Mouse (Mus musculus): ENCODE measurements at regions not wholly inside any gene's neighbourhood (a gene's known extent, or its start where the extent isn't known, plus 50 kb on each side); places are given as distances from the start of the nearest gene placed in this dataset.

DNA sequence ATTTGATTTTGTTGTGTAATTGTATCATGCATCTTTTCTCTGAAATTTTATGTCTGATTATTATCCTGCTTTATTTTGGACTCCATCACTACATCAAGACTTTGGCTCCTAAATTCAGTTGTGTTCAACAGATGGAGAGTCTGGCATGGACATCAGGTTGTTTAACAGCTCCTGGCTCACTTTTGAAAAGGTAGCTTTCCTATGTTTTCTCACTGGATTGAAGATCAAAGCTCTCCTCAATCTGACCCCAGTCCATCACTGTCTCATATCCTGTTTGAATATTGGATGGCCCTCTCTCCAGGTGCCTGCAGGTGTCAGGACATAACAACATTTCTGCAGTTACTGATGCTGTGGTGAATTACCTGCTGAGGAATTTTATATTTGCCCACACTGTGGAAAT lies 265.8 kb upstream of the Cntnap2 start:
- Histone ChIP-seq H3K27ac (no peak overlapping the region), H3K9ac (no peak overlapping the region), H3K4me3 (replicated peaks; ENCODE audit: low read length) (no peak overlapping the region), H3K27me3 (ENCODE audit: control insufficient read depth, insufficient read depth, low read length) (no peaks in the 10 kb centered on the region), H3K36me3 (replicated peaks; ENCODE audit: control insufficient read depth, insufficient read depth) (no peaks in the 10 kb centered on the region), H3K9me3 (ENCODE audit: control insufficient read depth, low read length) (peaks cover 8% of the 10 kb centered on the region; the same call in 1 of the 2 replicates), H3K4me1 (replicated peaks; ENCODE audit: control insufficient read depth, insufficient read depth, low read length) (no peaks in the 10 kb centered on the region), H3K4me2 (replicated peaks) (no peak overlapping the region)
- no peak for DNase-seq (ENCODE audit: low spot score)
- ATAC-seq (ENCODE audit: low FRiP score): no peak

DNA sequence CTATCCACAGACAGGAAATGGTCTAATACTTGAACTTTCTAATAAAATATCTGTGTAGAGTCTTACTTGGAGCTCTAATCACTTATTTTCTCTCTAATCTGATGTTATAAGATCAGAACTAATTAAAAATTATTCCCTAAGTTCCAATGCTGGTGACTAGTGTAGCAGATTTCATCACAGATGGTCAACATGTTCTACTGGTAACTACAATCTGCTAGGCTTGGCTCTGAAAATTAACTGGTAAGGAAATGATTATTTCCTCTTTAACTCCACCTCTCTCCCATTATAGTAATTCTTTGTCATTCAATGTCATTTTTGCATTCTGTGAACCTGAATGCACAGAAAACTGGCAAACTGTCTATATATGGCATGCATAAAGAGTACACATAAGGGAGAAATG lies 243.8 kb upstream of the Cntnap2 start:
- Histone ChIP-seq H3K9me3 (ENCODE audit: control insufficient read depth, low read length) (no peaks in the 10 kb centered on the region), H3K27ac (no peak overlapping the region), H3K27me3 (ENCODE audit: control insufficient read depth, insufficient read depth, low read length) (no peaks in the 10 kb centered on the region), H3K4me2 (replicated peaks) (no peak overlapping the region), H3K4me3 (replicated peaks; ENCODE audit: low read length) (no peak overlapping the region), H3K36me3 (replicated peaks; ENCODE audit: control insufficient read depth, insufficient read depth) (no peaks in the 10 kb centered on the region), H3K9ac (no peak overlapping the region), H3K4me1 (replicated peaks; ENCODE audit: control insufficient read depth, insufficient read depth, low read length) (no peaks in the 10 kb centered on the region)
- ATAC-seq (ENCODE audit: low FRiP score): no peak
- DNase-seq (ENCODE audit: low spot score): no peak

DNA sequence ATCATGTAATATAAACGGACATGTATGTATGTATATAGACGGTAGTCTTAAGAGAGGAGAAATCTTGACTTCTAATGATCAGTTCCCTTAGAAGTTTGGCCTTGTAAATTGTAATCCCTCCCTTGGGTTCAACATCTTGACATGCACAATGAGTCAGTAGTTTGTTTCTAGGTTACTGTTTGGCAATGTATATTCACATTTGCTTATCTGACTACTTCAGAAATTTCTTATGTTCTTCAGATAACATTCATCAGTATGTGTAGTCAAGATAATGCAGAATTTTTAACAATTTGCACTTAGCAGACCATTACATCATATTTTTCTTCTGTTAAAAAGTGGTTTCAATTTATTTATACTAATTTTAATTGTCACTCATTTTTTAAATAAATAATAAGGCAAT lies 215.0 kb upstream of the Cntnap2 start:
- 96% methylated on average over 2 of the region's 2 CpGs for WGBS
- no peak for DNase-seq (ENCODE audit: low spot score)
- Histone ChIP-seq H3K9me3 (ENCODE audit: control insufficient read depth, low read length) (no peaks in the 10 kb centered on the region), H3K27ac (no peak overlapping the region), H3K4me2 (replicated peaks) (no peak overlapping the region), H3K27me3 (ENCODE audit: control insufficient read depth, insufficient read depth, low read length) (no peaks in the 10 kb centered on the region), H3K4me3 (replicated peaks; ENCODE audit: low read length) (no peak overlapping the region), H3K9ac (no peak overlapping the region), H3K4me1 (replicated peaks; ENCODE audit: control insufficient read depth, insufficient read depth, low read length) (no peaks in the 10 kb centered on the region), H3K36me3 (replicated peaks; ENCODE audit: control insufficient read depth, insufficient read depth) (no peaks in the 10 kb centered on the region)
- ATAC-seq (ENCODE audit: low FRiP score): no peak

DNA sequence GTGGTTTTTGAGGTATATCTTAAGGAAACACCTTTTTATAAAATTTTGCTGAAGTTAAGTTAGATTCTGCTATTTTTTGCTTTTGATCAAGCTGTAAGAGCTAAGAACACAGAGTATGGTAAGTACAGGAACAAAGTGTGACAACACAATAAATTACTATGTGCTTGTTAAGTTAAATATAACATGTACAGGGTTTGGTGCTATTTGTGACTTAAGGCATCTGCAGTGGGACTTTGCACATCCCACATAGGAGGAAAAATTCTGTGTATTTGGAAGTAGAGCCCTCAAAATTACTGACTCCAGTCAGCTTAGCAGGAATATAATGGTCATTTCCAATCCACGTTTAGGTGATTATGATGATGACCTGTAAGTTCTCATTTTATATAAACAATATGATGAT lies 209.7 kb upstream of the Cntnap2 start:
- WGBS: 92% methylated on average over 1 of the region's 1 CpGs
- no peak overlapping the region for H3K9ac ChIP-seq
- ATAC-seq (ENCODE audit: low FRiP score) (no peak), DNase-seq (ENCODE audit: low spot score) (no peak)
- H3K9me3 ChIP-seq (ENCODE audit: control insufficient read depth, low read length): no peaks in the 10 kb centered on the region
- no peak overlapping the region for H3K4me3 ChIP-seq (replicated peaks; ENCODE audit: low read length)
- no peaks in the 10 kb centered on the region for H3K4me1 ChIP-seq (replicated peaks; ENCODE audit: control insufficient read depth, insufficient read depth, low read length)
- H3K27ac ChIP-seq: no peak overlapping the region
- no peaks in the 10 kb centered on the region for H3K27me3 ChIP-seq (ENCODE audit: control insufficient read depth, insufficient read depth, low read length)
- no peaks in the 10 kb centered on the region for H3K36me3 ChIP-seq (replicated peaks; ENCODE audit: control insufficient read depth, insufficient read depth)
- H3K4me2 ChIP-seq (replicated peaks): no peak overlapping the region

DNA sequence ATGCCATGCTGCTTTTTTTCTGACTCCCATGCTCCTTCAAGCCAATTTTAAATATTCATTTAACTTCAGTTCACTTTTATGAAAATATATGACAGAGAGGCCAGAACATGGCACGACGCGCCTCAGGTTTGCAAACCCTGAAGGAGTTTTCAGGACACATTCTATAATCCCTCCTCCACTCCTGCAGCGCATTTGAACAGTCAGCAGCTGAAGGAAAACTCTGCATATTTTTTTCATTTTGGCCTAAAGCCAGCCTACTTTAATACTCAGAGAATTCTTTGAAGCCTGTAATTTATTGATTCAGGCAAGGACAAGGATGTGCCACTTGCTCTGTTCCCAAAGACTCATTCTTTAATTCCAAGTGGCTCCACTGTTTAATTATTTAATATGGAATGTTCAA lies 208.3 kb upstream of the Cntnap2 start:
- no peak overlapping the region for H3K27ac ChIP-seq
- H3K9me3 ChIP-seq (ENCODE audit: control insufficient read depth, low read length): no peaks in the 10 kb centered on the region
- WGBS: 87% methylated on average over 4 of the region's 4 CpGs
- H3K4me3 ChIP-seq (replicated peaks; ENCODE audit: low read length): no peak overlapping the region
- ATAC-seq (ENCODE audit: low FRiP score) (no peak), DNase-seq (ENCODE audit: low spot score) (peak; percentile 34)
- no peaks in the 10 kb centered on the region for H3K4me1 ChIP-seq (replicated peaks; ENCODE audit: control insufficient read depth, insufficient read depth, low read length)
- H3K36me3 ChIP-seq (replicated peaks; ENCODE audit: control insufficient read depth, insufficient read depth): no peaks in the 10 kb centered on the region
- no peak overlapping the region for H3K9ac ChIP-seq
- H3K4me2 ChIP-seq (replicated peaks): no peak overlapping the region
- H3K27me3 ChIP-seq (ENCODE audit: control insufficient read depth, insufficient read depth, low read length): no peaks in the 10 kb centered on the region

DNA sequence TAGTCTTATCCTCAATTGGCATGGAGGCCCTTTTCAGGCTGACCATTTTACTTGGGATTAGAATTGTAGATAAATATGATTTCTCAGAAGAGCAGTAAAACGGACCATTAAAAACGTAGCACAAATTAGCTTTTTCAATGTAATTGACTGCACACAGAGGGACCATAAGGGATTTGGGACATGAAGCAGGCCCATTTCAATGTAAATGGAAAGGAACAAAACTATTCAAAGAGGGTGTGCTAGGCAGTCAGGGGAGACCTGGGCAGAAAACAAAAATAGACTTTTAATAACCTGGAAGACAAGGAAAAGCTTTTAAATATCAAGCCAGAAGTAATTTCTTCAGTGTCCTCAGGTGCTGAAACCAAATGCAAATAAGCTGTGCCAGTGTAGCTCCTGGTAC lies 158.9 kb upstream of the Cntnap2 start:
- Histone ChIP-seq H3K9me3 (ENCODE audit: control insufficient read depth, low read length) (no peaks in the 10 kb centered on the region), H3K27ac (no peak overlapping the region), H3K9ac (no peak overlapping the region), H3K4me2 (replicated peaks) (no peak overlapping the region), H3K27me3 (ENCODE audit: control insufficient read depth, insufficient read depth, low read length) (no peaks in the 10 kb centered on the region), H3K4me1 (replicated peaks; ENCODE audit: control insufficient read depth, insufficient read depth, low read length) (no peaks in the 10 kb centered on the region), H3K36me3 (replicated peaks; ENCODE audit: control insufficient read depth, insufficient read depth) (no peaks in the 10 kb centered on the region), H3K4me3 (replicated peaks; ENCODE audit: low read length) (no peak overlapping the region)
- DNase-seq (ENCODE audit: low spot score): no peak
- no peak for ATAC-seq (ENCODE audit: low FRiP score)
- WGBS: 77% methylated on average over 2 of the region's 2 CpGs

Measured in hindbrain, embryonic 14.5 days (tissue).